ENCODE assay signal across 25 mouse cellular contexts in genomic region chr2:35601665-35602064, GRCm38 (mm10). TPM values are rescaled to one million over a fixed set of nuclear protein-coding genes. Genes with fewer than 3 reads are reported as not detected.
DNase-seq lines count a peak whose midpoint lies in the region; ATAC-seq and TF ChIP-seq lines count a peak whose summit lies in the region.
"Had no signal": no experiment of that assay in that cellular context is flagged by ENCODE, and none has a peak within 500 bp of the region (broad histone marks: within the 10 kb centered on the region; RNA-seq: fewer than 3 reads in every experiment).

No protein-coding gene starts in this region.

- no peaks in the 10 kb centered on the region for H3K4me1 ChIP-seq in forebrain, postnatal 0 days (ENCODE audit: insufficient read depth)
- no peaks in the 10 kb centered on the region for H3K4me1 ChIP-seq in forebrain, embryonic 16.5 days (replicated peaks; ENCODE audit: control insufficient read depth, insufficient read depth, low read length)
- 0 out of 2 replicates have a peak, but pooled peaks cover 4% of the 10 kb centered on the region for H3K4me1 ChIP-seq in intestine, postnatal 0 days (replicated peaks; ENCODE audit: control insufficient read depth, insufficient read depth, low read length)
- peaks cover 35% of the 10 kb centered on the region for H3K4me1 ChIP-seq in intestine, embryonic 15.5 days (replicated peaks)
- no peaks in the 10 kb centered on the region for H3K4me1 ChIP-seq in liver, embryonic 14.5 days (replicated peaks; ENCODE audit: control insufficient read depth in 2 of 2, insufficient read depth in 2 of 2, low read length in 1 of 2)
- H3K4me1 ChIP-seq in liver, embryonic 11.5 days (replicated peaks; ENCODE audit: control insufficient read depth, insufficient read depth, low read length): peaks cover 3% of the 10 kb centered on the region; the same call in 1 of the 2 replicates
- no peaks in the 10 kb centered on the region for H3K4me1 ChIP-seq in ES-Bruce4 (ENCODE audit: control insufficient read depth, insufficient read depth, low read length)
- H3K4me1 ChIP-seq: liver, embryonic 15.5 days had no signal

- no peak for TF ChIP-seq POLR2A in ES-Bruce4 (IDR thresholded peaks at IDR 0.05; ENCODE audit: insufficient read depth, low read length)

- H3K27ac ChIP-seq in forebrain, postnatal 0 days (ENCODE audit: low read depth, low read length): no peak overlapping the region
- no peak overlapping the region for H3K27ac ChIP-seq in forebrain, embryonic 16.5 days (ENCODE audit: low read length)
- no peak overlapping the region for H3K27ac ChIP-seq in intestine, postnatal 0 days (ENCODE audit: low read depth, low read length)
- H3K27ac ChIP-seq in intestine, embryonic 15.5 days: no peak overlapping the region
- H3K27ac ChIP-seq in liver, embryonic 14.5 days: no peak overlapping the region
- no peak overlapping the region for H3K27ac ChIP-seq in liver, embryonic 11.5 days (ENCODE audit: low read depth, low read length)
- no peak overlapping the region for H3K27ac ChIP-seq in ES-Bruce4 (ENCODE audit: insufficient read depth, low read length)
- H3K27ac ChIP-seq: embryonic facial prominence, embryonic 10.5 days; embryonic facial prominence, embryonic 15.5 days; forebrain, embryonic 12.5 days; hindbrain, embryonic 12.5 days; liver, embryonic 15.5 days; midbrain, embryonic 13.5 days had no signal

- TF ChIP-seq CTCF in forebrain, postnatal 0 days (IDR thresholded peaks at IDR 0.05; ENCODE audit: low read depth): peak; percentile 26
- TF ChIP-seq CTCF in intestine, postnatal 0 days (IDR thresholded peaks at IDR 0.05; ENCODE audit: low read depth): peak; percentile 41; the same call in 1 of the 2 replicates
- 0 out of 2 replicates have a peak, but pooled peaks have one; percentile 14 for TF ChIP-seq CTCF in liver, embryonic 14.5 days (IDR thresholded peaks at IDR 0.05; ENCODE audit: low read depth)
- peak; percentile 14 for TF ChIP-seq CTCF in ES-Bruce4 (IDR thresholded peaks at IDR 0.05; ENCODE audit: low read depth, low read length)

- no peak for ATAC-seq in forebrain, postnatal 0 days
- ATAC-seq in forebrain, embryonic 16.5 days: no peak
- no peak for ATAC-seq in intestine, postnatal 0 days
- ATAC-seq in intestine, embryonic 15.5 days: no peak
- ATAC-seq in liver, embryonic 14.5 days (ENCODE audit: insufficient read depth): no peak
- ATAC-seq in liver, embryonic 11.5 days (replicated peaks; ENCODE audit: low FRiP score): no peak
- ATAC-seq: activated CD4-positive, CD25-positive, alpha-beta regulatory T cell, adult 4 months; midbrain, embryonic 13.5 days had no signal

- H3K4me2 ChIP-seq in forebrain, postnatal 0 days (ENCODE audit: low read depth): no peak overlapping the region
- H3K4me2 ChIP-seq in forebrain, embryonic 16.5 days (ENCODE audit: low read length): no peak overlapping the region
- H3K4me2 ChIP-seq in intestine, postnatal 0 days (replicated peaks; ENCODE audit: low read depth): no peak overlapping the region
- no peak overlapping the region for H3K4me2 ChIP-seq in intestine, embryonic 15.5 days (replicated peaks)
- no peak overlapping the region for H3K4me2 ChIP-seq in liver, embryonic 14.5 days (ENCODE audit: low read depth)
- no peak overlapping the region for H3K4me2 ChIP-seq in liver, embryonic 11.5 days
- H3K4me2 ChIP-seq: embryonic facial prominence, embryonic 15.5 days; forebrain, embryonic 12.5 days; hindbrain, embryonic 12.5 days; liver, embryonic 15.5 days; midbrain, embryonic 13.5 days had no signal

- no peak for TF ChIP-seq EP300 in liver, embryonic 14.5 days (IDR thresholded peaks at IDR 0.05; ENCODE audit: low read depth)
- TF ChIP-seq EP300 in ES-Bruce4 (IDR thresholded peaks at IDR 0.05; ENCODE audit: insufficient read depth, low read depth, low read length): no peak

- H3K27me3 ChIP-seq in forebrain, postnatal 0 days (ENCODE audit: insufficient read depth, low read length): no peaks in the 10 kb centered on the region
- H3K27me3 ChIP-seq in forebrain, embryonic 16.5 days (replicated peaks; ENCODE audit: control insufficient read depth, insufficient read depth, low read length): no peaks in the 10 kb centered on the region
- no peaks in the 10 kb centered on the region for H3K27me3 ChIP-seq in intestine, postnatal 0 days (replicated peaks; ENCODE audit: control insufficient read depth, insufficient read depth, low read length)
- no peaks in the 10 kb centered on the region for H3K27me3 ChIP-seq in intestine, embryonic 15.5 days (replicated peaks)
- H3K27me3 ChIP-seq in liver, embryonic 14.5 days (ENCODE audit: control insufficient read depth, insufficient read depth, low read length): no peaks in the 10 kb centered on the region
- H3K27me3 ChIP-seq in liver, embryonic 11.5 days (replicated peaks; ENCODE audit: control insufficient read depth, insufficient read depth, low read length): no peaks in the 10 kb centered on the region
- no peaks in the 10 kb centered on the region for H3K27me3 ChIP-seq in ES-Bruce4 (ENCODE audit: control insufficient read depth, insufficient read depth, low read length, poor library complexity, severe bottlenecking)
- H3K27me3 ChIP-seq: embryonic facial prominence, embryonic 15.5 days; forebrain, embryonic 12.5 days; hindbrain, embryonic 12.5 days; liver, embryonic 15.5 days; midbrain, embryonic 13.5 days had no signal

- whole genome bisulfite sequencing in forebrain, postnatal 0 days: 79% methylated on average over 3 of the region's 3 CpGs
- WGBS in forebrain, embryonic 16.5 days: 67% methylated on average over 3 of the region's 3 CpGs
- 86% methylated on average over 3 of the region's 3 CpGs for WGBS in intestine, postnatal 0 days
- 84% methylated on average over 3 of the region's 3 CpGs for WGBS in intestine, embryonic 15.5 days
- WGBS in liver, embryonic 14.5 days (ENCODE audit: insufficient replicate concordance): 44% methylated on average over 3 of the region's 3 CpGs
- WGBS in liver, embryonic 11.5 days: 67% methylated on average over 3 of the region's 3 CpGs

- no peaks in the 10 kb centered on the region for H3K9me3 ChIP-seq in forebrain, postnatal 0 days (ENCODE audit: low read length)
- no peaks in the 10 kb centered on the region for H3K9me3 ChIP-seq in forebrain, embryonic 16.5 days (ENCODE audit: control insufficient read depth, low read length)
- no peaks in the 10 kb centered on the region for H3K9me3 ChIP-seq in intestine, postnatal 0 days (ENCODE audit: control insufficient read depth)
- no peaks in the 10 kb centered on the region for H3K9me3 ChIP-seq in intestine, embryonic 15.5 days
- no peaks in the 10 kb centered on the region for H3K9me3 ChIP-seq in liver, embryonic 14.5 days (ENCODE audit: control insufficient read depth, low read length)
- no peaks in the 10 kb centered on the region for H3K9me3 ChIP-seq in liver, embryonic 11.5 days (ENCODE audit: control insufficient read depth, low read length)
- no peaks in the 10 kb centered on the region for H3K9me3 ChIP-seq in ES-Bruce4 (replicated peaks; ENCODE audit: control insufficient read depth, insufficient read depth, low read length, poor library complexity, severe bottlenecking)
- H3K9me3 ChIP-seq: embryonic facial prominence, embryonic 10.5 days; embryonic facial prominence, embryonic 15.5 days; forebrain, embryonic 12.5 days; hindbrain, embryonic 12.5 days; liver, embryonic 15.5 days; megakaryocyte, embryonic 14.5 days; midbrain, embryonic 13.5 days had no signal

- H3K9ac ChIP-seq in forebrain, postnatal 0 days: no peak overlapping the region
- H3K9ac ChIP-seq in forebrain, embryonic 16.5 days (replicated peaks; ENCODE audit: low read depth, low read length): no peak overlapping the region
- H3K9ac ChIP-seq in intestine, postnatal 0 days (ENCODE audit: low read depth, low read length): no peak overlapping the region
- H3K9ac ChIP-seq in intestine, embryonic 15.5 days: no peak overlapping the region
- no peak overlapping the region for H3K9ac ChIP-seq in liver, embryonic 14.5 days (replicated peaks)
- H3K9ac ChIP-seq in liver, embryonic 11.5 days (ENCODE audit: low read depth, low read length): no peak overlapping the region
- H3K9ac ChIP-seq in ES-Bruce4 (ENCODE audit: low read depth, poor library complexity, severe bottlenecking): no peak overlapping the region
- H3K9ac ChIP-seq: embryonic facial prominence, embryonic 15.5 days; forebrain, embryonic 12.5 days; hindbrain, embryonic 12.5 days; liver, embryonic 15.5 days; midbrain, embryonic 13.5 days had no signal

- no peak for DNase-seq in forebrain, postnatal 0 days
- no peak for DNase-seq in liver, embryonic 14.5 days (ENCODE audit: low read depth in 3 of 3, low spot score in 3 of 3)
- no peak for DNase-seq in liver, embryonic 11.5 days (ENCODE audit: low spot score)
- no peak for DNase-seq in thymus, postnatal 0 days (ENCODE audit: low spot score)
- DNase-seq: adrenal gland, adult 2 months; adrenal gland, postnatal 36 days; cerebellum, adult 18-20 months; cerebellum, postnatal 14 days; heart, postnatal 36 days; kidney, adult 18-20 months; kidney, postnatal 14 days; left cerebral cortex, postnatal 4 days; lung, postnatal 4 days had no signal

- no peak overlapping the region for H3K4me3 ChIP-seq in forebrain, postnatal 0 days (ENCODE audit: low read depth, low read length)
- no peak overlapping the region for H3K4me3 ChIP-seq in forebrain, embryonic 16.5 days (replicated peaks; ENCODE audit: low read length)
- H3K4me3 ChIP-seq in intestine, postnatal 0 days (ENCODE audit: low read depth, low read length): no peak overlapping the region
- H3K4me3 ChIP-seq in intestine, embryonic 15.5 days (replicated peaks): no peak overlapping the region
- H3K4me3 ChIP-seq in liver, embryonic 14.5 days (ENCODE audit: insufficient read depth in 1 of 2, low read depth in 2 of 2, low read length in 2 of 2): no peak overlapping the region
- no peak overlapping the region for H3K4me3 ChIP-seq in liver, embryonic 11.5 days (ENCODE audit: low read depth, low read length)
- H3K4me3 ChIP-seq in ES-Bruce4 (ENCODE audit: low read depth, low read length): no peak overlapping the region
- H3K4me3 ChIP-seq: embryonic facial prominence, embryonic 10.5 days; embryonic facial prominence, embryonic 15.5 days; forebrain, embryonic 12.5 days; hindbrain, embryonic 12.5 days; liver, embryonic 15.5 days; megakaryocyte, embryonic 14.5 days; midbrain, embryonic 13.5 days had no signal

- H3K36me3 ChIP-seq in forebrain, postnatal 0 days (ENCODE audit: insufficient read depth): no peaks in the 10 kb centered on the region
- no peaks in the 10 kb centered on the region for H3K36me3 ChIP-seq in forebrain, embryonic 16.5 days (ENCODE audit: control insufficient read depth, insufficient read depth)
- no peaks in the 10 kb centered on the region for H3K36me3 ChIP-seq in intestine, postnatal 0 days (ENCODE audit: control insufficient read depth, insufficient read depth)
- H3K36me3 ChIP-seq in intestine, embryonic 15.5 days: no peaks in the 10 kb centered on the region
- H3K36me3 ChIP-seq in liver, embryonic 14.5 days (replicated peaks; ENCODE audit: control insufficient read depth, insufficient read depth, low read depth): no peaks in the 10 kb centered on the region
- no peaks in the 10 kb centered on the region for H3K36me3 ChIP-seq in liver, embryonic 11.5 days (ENCODE audit: control insufficient read depth, insufficient read depth, low read length)
- no peaks in the 10 kb centered on the region for H3K36me3 ChIP-seq in ES-Bruce4 (ENCODE audit: control insufficient read depth, insufficient read depth, low read length, poor library complexity, severe bottlenecking)
- H3K36me3 ChIP-seq: embryonic facial prominence, embryonic 10.5 days; embryonic facial prominence, embryonic 15.5 days; forebrain, embryonic 12.5 days; hindbrain, embryonic 12.5 days; liver, embryonic 15.5 days; midbrain, embryonic 13.5 days had no signal

RNA-seq across cellular contexts. Expression of gene Dab2ip, which starts 43.6 kb away (rescaled TPM):
- 112 and 119 TPM in 2 replicates for total RNA-seq in forebrain, postnatal 0 days (2014; rRNA removed)
- polyA plus RNA-seq in forebrain, postnatal 0 days (2015; fragmentation: Nextera tagmentation; extraction: Ambion mirVana): 54.9 and 65.4 TPM in 2 replicates
- polyA plus RNA-seq in forebrain, embryonic 16.5 days (2015; fragmentation: Nextera tagmentation; extraction: Ambion mirVana): 39.3 and 42.8 TPM in 2 replicates
- polyA plus RNA-seq in intestine, postnatal 0 days (2015; fragmentation: Nextera tagmentation; extraction: Ambion mirVana): 41.3 and 48.5 TPM in 2 replicates
- polyA plus RNA-seq in intestine, embryonic 15.5 days (2015; fragmentation: Nextera tagmentation; extraction: Ambion mirVana): 52.7 and 54.9 TPM in 2 replicates
- 3.9 and 4.0 TPM in 2 replicates for polyA plus RNA-seq in liver, embryonic 14.5 days (2012; rRNA removed)
- 3.2 and 3.6 TPM in 2 replicates for polyA plus RNA-seq in liver, embryonic 14.5 days (2014; fragmentation: Nextera tagmentation; extraction: Ambion mirVana)
- polyA plus RNA-seq in liver, embryonic 11.5 days (2014; fragmentation: Nextera tagmentation; extraction: Ambion mirVana): 16.2 and 20.0 TPM in 2 replicates
- polyA plus RNA-seq in ES-Bruce4 (2011; ENCODE audit: insufficient read depth, insufficient read length, low read depth, missing spikeins): 29.4 and 37.3 TPM in 2 replicates
- 15.4 and 19.0 TPM in 2 replicates for polyA plus RNA-seq in thymus, postnatal 0 days (2015; fragmentation: Nextera tagmentation; extraction: Ambion mirVana)
